Mouse (Mus musculus) right cerebral cortex, postnatal 4 days (tissue): Measurements from ENCODE around the gene Spata31d1a.
"Not testable (repeated sequence)": the region's sequence is repeated elsewhere in the genome, so short reads cannot be mapped to it uniquely, and the experiment has no call there.

Source experiments
- DNase-seq: peaks from one replicate; pipeline ENCODE4 v3.0.0-alpha.2; 2022

Gene Spata31d1a

GRCm38 (mm10) chr13:59710230-59710629 is at the start of gene Spata31d1a:
TSS of gene Spata31d1a (minus strand) at chr13:59710330.
- no peak for DNase-seq

- no peak for DNase-seq
Observed at GRCm38 (mm10) chr13:59756906-59757305, 46.8 kb upstream of the Spata31d1a start.

DNA sequence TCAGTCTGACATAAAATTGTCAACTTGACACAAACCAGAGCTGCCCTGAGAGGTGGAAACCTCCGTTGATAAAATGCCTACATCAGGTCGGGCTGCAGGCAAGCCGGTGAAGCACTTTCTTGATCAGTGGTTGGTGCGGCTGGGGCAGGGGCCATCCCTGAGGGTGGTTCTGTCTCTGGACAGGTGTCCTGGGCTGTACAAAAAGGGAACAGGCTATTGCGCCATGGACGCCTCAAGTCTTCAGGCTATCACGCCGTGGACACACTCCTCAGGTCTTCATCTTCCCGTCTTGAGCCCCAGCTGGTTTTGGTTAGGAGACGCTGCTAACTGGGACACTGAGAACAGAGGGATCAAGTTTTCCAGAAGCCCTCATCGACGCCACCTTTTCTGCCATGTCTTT is 40.2 kb upstream of the Spata31d1a start:
- no peak for DNase-seq

DNA sequence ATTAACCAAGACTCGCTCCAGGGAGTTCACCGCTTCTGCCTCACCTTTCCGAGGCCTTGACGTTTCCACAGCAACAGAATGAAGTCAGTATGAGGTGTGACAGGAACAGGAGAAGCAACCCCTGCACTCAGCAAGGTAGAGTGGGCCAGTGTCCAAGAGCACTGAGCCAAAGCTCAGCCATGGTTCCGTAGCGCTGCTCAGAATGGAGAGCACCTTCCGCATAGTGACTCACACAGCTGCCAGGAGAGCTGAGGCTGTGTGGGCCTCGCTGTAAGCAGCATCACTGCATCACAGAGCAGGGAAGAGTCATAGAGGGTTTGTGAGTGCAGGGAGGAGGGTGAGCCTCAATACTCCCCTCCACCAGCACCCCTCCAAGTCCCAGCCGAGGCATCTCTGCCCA is 36.6 kb upstream of the Spata31d1a start, which contains the start of gene 1700014D04Rik:
1700014D04Rik (minus strand) TSS at position 42 of the 400 bp plus-strand sequence.
- DNase-seq: no peak

- no peak for DNase-seq
Observed at GRCm38 (mm10) chr13:59746164-59746563, 36.0 kb upstream of the Spata31d1a start.

GRCm38 (mm10) chr13:59745462-59745861 is 35.3 kb upstream of the Spata31d1a start:
- DNase-seq: no peak

GRCm38 (mm10) chr13:59741697-59742096 is 31.6 kb upstream of the Spata31d1a start:
- no peak for DNase-seq

DNA sequence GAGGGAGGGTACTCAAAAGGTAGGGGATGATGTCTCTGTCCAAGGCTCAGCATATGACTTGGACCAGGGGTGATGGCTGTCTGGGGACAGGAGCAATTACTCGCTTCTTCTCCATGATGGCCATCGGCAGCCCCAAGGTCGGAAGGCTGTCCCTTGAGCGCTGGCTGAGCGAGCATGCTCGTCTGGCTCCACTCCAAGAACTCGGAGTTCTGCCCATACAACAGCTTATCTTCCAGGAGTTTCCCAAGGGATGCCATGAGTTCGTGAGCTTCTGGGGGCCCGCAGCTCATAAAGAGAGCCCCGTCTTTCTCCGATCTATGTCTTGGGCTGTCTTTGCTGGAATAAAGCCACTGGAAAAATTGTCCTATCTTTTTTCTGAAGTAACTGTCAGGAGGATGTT is 31.0 kb upstream of the Spata31d1a start:
- DNase-seq: no peak

- DNase-seq: no peak
Observed at GRCm38 (mm10) chr13:59739397-59739796, 29.3 kb upstream of the Spata31d1a start.

DNA sequence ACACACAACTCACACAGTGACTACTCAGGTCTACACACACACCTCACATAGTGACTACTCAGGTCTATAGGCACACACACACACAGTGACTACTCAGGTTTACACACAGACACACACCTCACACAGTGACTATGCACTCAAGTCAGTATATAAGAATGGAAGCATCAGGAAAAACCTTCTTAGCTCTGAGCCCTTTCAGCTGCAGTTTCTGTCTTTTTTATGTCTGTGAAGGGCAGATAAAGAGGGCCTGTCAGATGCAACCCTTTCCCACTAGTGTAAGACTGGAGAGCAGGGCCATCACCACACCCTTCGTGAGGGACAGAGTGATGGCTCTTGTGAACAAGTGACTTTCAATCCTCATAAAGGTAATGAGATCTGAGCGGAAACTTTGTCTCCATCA is 28.3 kb upstream of the Spata31d1a start:
- DNase-seq: no peak

DNA sequence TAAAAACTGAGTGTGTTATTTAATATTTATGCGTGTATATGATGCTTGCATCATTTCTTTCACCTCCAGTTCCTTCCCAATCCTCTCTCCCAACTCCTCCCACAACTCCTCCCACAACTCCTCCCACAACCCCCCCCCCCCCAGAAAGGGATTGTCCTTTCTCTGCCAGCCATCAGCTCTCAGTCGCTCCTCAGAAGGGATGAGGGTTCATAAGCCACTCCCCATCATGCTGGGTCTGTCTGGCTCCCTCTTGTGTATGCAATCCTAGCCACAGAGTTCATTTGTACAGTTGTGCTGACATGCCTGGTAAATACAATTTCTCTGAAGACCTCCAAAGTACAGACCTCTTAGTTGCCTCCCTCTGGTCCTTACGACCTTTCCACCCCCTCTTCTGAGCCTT is 25.1 kb upstream of the Spata31d1a start:
- DNase-seq: no peak

GRCm38 (mm10) chr13:59734347-59734746 is 24.2 kb upstream of the Spata31d1a start:
- not testable (repeated sequence) for DNase-seq

- no peak for DNase-seq
Observed at GRCm38 (mm10) chr13:59733936-59734335, 23.8 kb upstream of the Spata31d1a start.

DNA sequence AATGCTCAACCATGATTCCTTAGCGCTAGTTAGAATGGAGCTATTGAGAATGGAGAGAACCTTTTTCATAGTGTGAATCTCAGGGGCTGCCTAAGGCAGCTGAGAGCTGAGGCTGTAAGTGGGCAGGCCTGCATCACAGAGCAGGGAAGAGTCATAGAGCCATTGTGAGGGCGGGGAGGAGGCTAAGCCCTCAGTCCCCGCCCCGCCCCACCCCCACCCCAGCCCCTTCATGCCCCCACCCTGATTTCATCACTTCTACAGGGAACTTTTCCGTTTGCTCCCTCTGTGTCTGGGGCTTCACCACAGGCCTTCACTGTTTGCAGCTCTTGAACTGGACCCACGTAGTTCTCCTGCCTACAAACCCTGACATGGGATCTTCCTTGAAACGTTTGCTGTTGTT is 21.5 kb upstream of the Spata31d1a start, which contains the start of gene Spata31d1d:
Spata31d1d (minus strand) TSS at position 101 of the 400 bp plus-strand sequence.
- no peak for DNase-seq

DNA sequence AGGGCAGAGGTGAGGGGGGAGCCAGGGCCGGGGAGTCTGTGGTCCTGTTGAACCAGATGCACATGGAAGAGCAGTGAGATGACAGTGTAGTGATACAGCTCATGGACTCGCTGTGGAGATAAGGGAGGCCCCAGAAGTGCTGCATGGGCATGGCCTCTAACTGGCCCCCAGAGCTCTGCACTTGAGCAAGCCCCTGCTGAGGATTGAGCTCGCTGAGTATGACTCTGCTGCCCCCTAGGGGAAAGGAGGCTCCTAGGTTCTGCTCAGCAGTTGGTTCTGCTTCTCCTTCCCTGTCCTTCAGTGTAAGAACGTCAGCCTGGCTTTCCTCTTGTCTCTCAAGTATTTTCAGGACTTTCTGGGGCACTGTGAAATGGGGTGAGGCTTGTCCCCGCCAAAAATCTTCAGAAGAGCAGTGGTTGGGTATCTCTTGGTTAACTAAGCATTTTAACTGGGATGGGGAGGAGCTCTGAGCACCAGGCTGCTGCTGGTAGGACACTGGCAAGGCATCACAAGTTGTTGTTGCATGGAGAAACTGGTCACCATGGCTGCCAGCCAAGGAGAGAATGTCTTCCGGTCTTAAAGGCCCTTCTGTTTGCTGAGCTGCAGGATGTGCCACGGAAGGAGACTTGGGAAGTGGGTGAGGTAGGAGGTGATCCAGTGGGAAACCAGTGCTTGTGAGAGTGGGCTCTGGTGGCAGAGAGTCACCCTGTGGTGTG is 18.4 kb upstream of the Spata31d1a start:
- DNase-seq: peak; percentile 76

GRCm38 (mm10) chr13:59726139-59726867 is 16.2 kb upstream of the Spata31d1a start:
- DNase-seq: no peak

DNA sequence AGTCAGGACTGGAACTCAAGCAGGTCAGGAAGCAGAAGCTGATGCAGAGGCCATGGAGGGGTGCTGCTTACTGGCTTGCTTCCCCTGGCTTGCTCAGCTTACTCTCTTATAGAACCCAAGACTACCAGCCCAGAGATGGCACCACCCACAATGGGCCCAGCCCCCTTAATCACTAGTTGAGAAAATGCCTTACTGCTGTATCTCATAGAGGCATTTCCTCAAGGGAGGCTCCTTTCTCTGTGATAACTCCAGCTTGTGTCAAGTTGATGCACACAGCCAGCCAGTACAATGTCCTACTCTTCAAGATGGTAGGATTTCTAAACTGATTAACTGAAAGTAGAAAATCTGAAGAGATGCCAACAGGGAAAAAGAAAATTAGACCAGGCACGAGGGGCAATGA is 12.0 kb upstream of the Spata31d1a start:
- not testable (repeated sequence) for DNase-seq

DNA sequence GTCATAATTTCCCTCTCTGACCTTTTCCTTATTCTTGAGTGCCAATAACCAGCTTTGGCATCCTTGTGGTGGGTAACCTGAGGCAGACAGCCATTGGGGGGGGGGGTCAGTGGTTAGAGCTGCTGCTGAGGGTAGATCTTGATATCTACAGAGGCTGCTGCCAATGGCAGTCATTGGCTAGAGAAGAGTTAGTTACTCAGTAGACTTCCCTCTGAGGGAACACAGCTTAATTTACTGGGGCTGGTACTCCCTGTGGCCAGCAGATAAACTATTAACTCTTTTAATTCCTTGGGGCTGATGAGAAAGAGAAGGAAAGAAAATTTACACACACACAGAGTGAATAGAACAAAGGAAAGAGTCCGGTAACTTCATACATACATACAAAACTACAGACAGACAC is 9.3 kb upstream of the Spata31d1a start:
- DNase-seq: no peak

DNA sequence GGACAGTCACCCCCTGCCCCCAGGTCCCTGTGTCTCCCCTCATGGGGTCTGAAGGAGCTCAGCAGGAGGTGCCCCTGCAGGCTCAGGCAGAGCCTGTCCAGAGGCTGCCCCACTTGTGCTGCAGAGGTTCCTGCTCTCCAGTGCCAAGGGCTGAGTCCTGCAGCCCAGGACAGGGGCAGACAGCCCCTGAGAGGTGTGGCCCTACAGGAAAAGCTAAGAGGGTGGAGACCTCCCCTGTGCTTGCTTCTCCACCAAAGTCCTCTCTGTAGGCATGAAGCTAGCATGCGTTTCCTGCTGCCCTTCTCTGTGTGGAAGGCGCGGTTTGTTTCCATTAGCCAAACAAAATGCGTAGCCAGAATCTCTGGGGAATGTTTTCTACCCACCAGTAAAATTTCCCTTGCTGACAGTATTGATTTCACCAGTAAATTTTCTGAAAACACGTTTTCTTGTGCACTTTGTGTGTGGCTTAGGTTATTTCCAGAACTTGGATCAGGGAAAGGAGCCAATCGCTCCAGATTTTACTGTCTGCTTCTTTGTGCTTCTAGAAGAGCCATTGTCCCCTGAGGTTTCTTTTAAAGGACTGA is 8.8 kb upstream of the Spata31d1a start:
- not testable (repeated sequence) for DNase-seq

GRCm38 (mm10) chr13:59713710-59714109 is 3.6 kb upstream of the Spata31d1a start:
- no peak for DNase-seq

DNA sequence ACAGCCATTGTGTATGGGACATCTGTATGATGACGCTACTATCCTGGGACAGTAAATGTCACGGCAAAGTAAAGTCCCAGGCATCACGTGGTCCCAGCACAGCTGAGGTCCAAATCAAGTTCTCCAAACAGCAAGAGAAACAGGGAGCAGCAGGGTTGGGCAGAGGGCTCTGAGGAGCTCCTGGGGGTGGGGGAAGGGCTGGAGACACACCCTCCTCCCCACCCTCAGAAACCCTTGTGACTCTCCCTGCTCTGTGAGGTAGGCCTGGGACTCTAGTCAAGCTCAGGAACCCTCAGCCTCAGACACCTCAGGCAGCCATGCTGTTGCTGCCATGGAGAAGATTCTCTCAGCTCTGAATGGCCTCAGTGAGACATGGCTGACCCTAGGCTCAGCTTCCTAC is 1.9 kb upstream of the Spata31d1a start, which contains the start of gene Spata31d1b:
Spata31d1b (plus strand) TSS at position 301 of the 400 bp plus-strand sequence.
- DNase-seq: not testable (repeated sequence)

DNA sequence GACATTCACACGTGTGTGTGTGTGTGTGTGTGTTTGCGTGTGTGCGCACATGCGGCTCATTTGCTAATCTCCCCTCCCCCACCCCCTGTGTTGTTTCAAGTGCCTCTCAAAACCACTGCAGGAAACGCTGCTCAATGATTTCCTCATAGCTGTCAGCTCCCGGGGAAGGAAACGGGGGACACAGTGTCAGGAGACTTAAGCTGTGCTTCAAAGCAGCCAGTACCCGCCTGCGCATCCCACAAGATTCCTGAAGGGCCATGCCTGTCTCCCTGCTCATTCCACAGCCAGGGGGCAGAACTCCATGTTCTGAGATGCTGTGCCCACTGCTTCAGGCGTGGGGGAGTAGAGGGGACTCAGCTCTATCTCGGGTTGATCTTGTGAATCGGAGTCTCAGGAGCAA is 5.6 kb downstream of the Spata31d1a start:
- peak; percentile 22 for DNase-seq

GRCm38 (mm10) chr13:59703514-59703913 is 6.6 kb downstream of the Spata31d1a start:
- DNase-seq: no peak

GRCm38 (mm10) chr13:59700137-59700536 is 10.0 kb downstream of the Spata31d1a start:
- not testable (repeated sequence) for DNase-seq
